Mouse (Mus musculus): Measurements from ENCODE around the gene Pex14.

The Pex14 gene

GRCm38 (mm10) chr4:148946071-148946470 is 153.6 kb downstream of the Pex14 start:
- no peak for DNase-seq

- DNase-seq = peak; percentile 15
These were observed 154.2 kb downstream of the Pex14 start for GRCm38 (mm10) chr4:148945476-148945881.

- no peak for DNase-seq
These were observed 156.6 kb downstream of the Pex14 start for GRCm38 (mm10) chr4:148943099-148943498.

- no peak for DNase-seq
These were observed 158.4 kb downstream of the Pex14 start for GRCm38 (mm10) chr4:148941321-148941720.

- DNase-seq = no peak
These were observed 158.9 kb downstream of the Pex14 start for GRCm38 (mm10) chr4:148940674-148941211.

GRCm38 (mm10) chr4:148938546-148938945 is 161.1 kb downstream of the Pex14 start:
- no peak for DNase-seq

- no peak for DNase-seq
These were observed 162.9 kb downstream of the Pex14 start for GRCm38 (mm10) chr4:148936727-148937126.

- no peak for DNase-seq
These were observed 163.6 kb downstream of the Pex14 start for GRCm38 (mm10) chr4:148936111-148936510.

- DNase-seq = no peak
These were observed 164.5 kb downstream of the Pex14 start for GRCm38 (mm10) chr4:148935211-148935610.

- no peak for DNase-seq
These were observed 166.6 kb downstream of the Pex14 start for GRCm38 (mm10) chr4:148933109-148933508.

GRCm38 (mm10) chr4:148930721-148931229 is 168.9 kb downstream of the Pex14 start:
- no peak for DNase-seq

GRCm38 (mm10) chr4:148928876-148929275 is 170.8 kb downstream of the Pex14 start:
- DNase-seq = no peak

- no peak for DNase-seq
These were observed 171.4 kb downstream of the Pex14 start for GRCm38 (mm10) chr4:148928316-148928715.

GRCm38 (mm10) chr4:148926459-148926858 is 173.2 kb downstream of the Pex14 start:
- DNase-seq = no peak

GRCm38 (mm10) chr4:148925589-148926359 is 173.9 kb downstream of the Pex14 start:
- no peak for DNase-seq

- no peak for DNase-seq
These were observed 175.7 kb downstream of the Pex14 start for GRCm38 (mm10) chr4:148923976-148924375.

- DNase-seq = no peak
These were observed 176.3 kb downstream of the Pex14 start for GRCm38 (mm10) chr4:148923414-148923813.

- DNase-seq = no peak
These were observed 177.4 kb downstream of the Pex14 start for GRCm38 (mm10) chr4:148922221-148922700.

GRCm38 (mm10) chr4:148920610-148921009 is 179.1 kb downstream of the Pex14 start:
- DNase-seq = no peak

- DNase-seq = no peak
These were observed 180.8 kb downstream of the Pex14 start for GRCm38 (mm10) chr4:148918707-148919447.

GRCm38 (mm10) chr4:148915849-148916248 is 183.8 kb downstream of the Pex14 start:
- no peak for DNase-seq

GRCm38 (mm10) chr4:148914863-148915622 is 184.6 kb downstream of the Pex14 start:
- no peak for DNase-seq
